12 mouse cellular contexts compared by ENCODE assay signal in genomic region chr1:34139191-34139853, GRCm38 (mm10).
A peak's percentile ranks its signal among the peaks of the same experiment; 100 is the strongest.
DNase-seq lines count a peak whose midpoint lies in the region; ATAC-seq and TF ChIP-seq lines count a peak whose summit lies in the region.
"Had no signal": no experiment of that assay in that cellular context is flagged by ENCODE, and none has a peak within 500 bp of the region (broad histone marks: within the 10 kb centered on the region; RNA-seq: fewer than 3 reads in every experiment).

No protein-coding gene starts in this region.

- TF ChIP-seq EP300 in heart, adult 2 months (IDR thresholded peaks at IDR 0.05; ENCODE audit: insufficient read depth, low read depth, low read length) = no peak

- no peak for DNase-seq in cerebellum, adult 11 months
- no peak for DNase-seq in heart, adult 2 months
- no peak for DNase-seq in heart, postnatal 14 days
- no peak for DNase-seq in left cerebral cortex, adult 2 months (ENCODE audit: extremely low spot score in 1 of 2, low spot score in 2 of 2)
- no peak for DNase-seq in left cerebral cortex, adult 9 months (ENCODE audit: low spot score in 2 of 2)
- no peak for DNase-seq in urinary bladder, postnatal 14 days (ENCODE audit: low spot score)
- DNase-seq: cerebellum, adult 9-11 months had no signal

- peak overlapping the region; percentile 41 for H3K27ac ChIP-seq in heart, adult 2 months
- 0 out of 2 replicates have a peak overlapping the region, but pooled peaks have one; percentile 12 for H3K27ac ChIP-seq in left cerebral cortex, adult 2 months
- peak overlapping the region; percentile 55 for H3K27ac ChIP-seq in embryonic fibroblast, embryonic 13.5 days (ENCODE audit: insufficient read depth, low read length)

- H3K4me1 ChIP-seq in heart, adult 2 months (ENCODE audit: control insufficient read depth, insufficient read depth, low read length) = peaks cover 23% of the 10 kb centered on the region
- peaks cover 10% of the 10 kb centered on the region for H3K4me1 ChIP-seq in embryonic fibroblast, embryonic 13.5 days (ENCODE audit: control insufficient read depth, insufficient read depth, low read length)

- intact Hi-C loops in heart, adult 2 months (cut with DNase I) = no loop called here
- intact Hi-C loops in heart, postnatal 14 days (cut with DNase I) = no loop called here
- intact Hi-C loops in left cerebral cortex, adult 2 months (cut with DNase I) = no loop called here

- TF ChIP-seq POLR2A in heart, adult 2 months (IDR thresholded peaks at IDR 0.05; ENCODE audit: insufficient read depth, low read depth, low read length) = no peak
- no peak for TF ChIP-seq POLR2A in embryonic fibroblast, embryonic 13.5 days (IDR thresholded peaks at IDR 0.05; ENCODE audit: low read depth, low read length)

- WGBS in heart, adult 2 months = 50% methylated on average over 13 of the region's 13 CpGs

- H3K27me3 ChIP-seq in heart, adult 2 months (ENCODE audit: control insufficient read depth, insufficient read depth, low read length) = no peaks in the 10 kb centered on the region
- H3K27me3 ChIP-seq: heart, embryonic 12.5 days; stomach, embryonic 15.5 days had no signal

- H3K79me2 ChIP-seq in heart, adult 2 months (replicated peaks; ENCODE audit: control insufficient read depth, insufficient read depth, low read length) = peaks cover 3% of the 10 kb centered on the region; the same call in 1 of the 2 replicates

- 0 out of 2 replicates have a peak, but pooled peaks have one; percentile 31 for ATAC-seq in cerebellum, adult (ENCODE audit: insufficient number of reproducible peaks, low FRiP score, low TSS enrichment)

- H3K36me3 ChIP-seq in heart, adult 2 months (ENCODE audit: control insufficient read depth, insufficient read depth, low read length) = peaks cover 23% of the 10 kb centered on the region
- H3K36me3 ChIP-seq: G1E; stomach, embryonic 15.5 days had no signal

- no peak overlapping the region for H3K9ac ChIP-seq in heart, adult 2 months (ENCODE audit: low read depth, low read length)
- H3K9ac ChIP-seq: heart, embryonic 12.5 days; stomach, embryonic 15.5 days had no signal

- no peak overlapping the region for H3K4me3 ChIP-seq in heart, adult 2 months
- no peak overlapping the region for H3K4me3 ChIP-seq in left cerebral cortex, adult 2 months
- no peak overlapping the region for H3K4me3 ChIP-seq in embryonic fibroblast, embryonic 13.5 days (ENCODE audit: insufficient read depth, low read length)
- H3K4me3 ChIP-seq: heart, embryonic 12.5 days; stomach, embryonic 15.5 days had no signal

- TF ChIP-seq CTCF in heart, adult 2 months (IDR thresholded peaks at IDR 0.05) = no peak
- no peak for TF ChIP-seq CTCF in left cerebral cortex, adult 2 months (IDR thresholded peaks at IDR 0.05)
- TF ChIP-seq CTCF in embryonic fibroblast, embryonic 13.5 days (IDR thresholded peaks at IDR 0.05; ENCODE audit: borderline replicate concordance, insufficient read depth, low read length) = no peak
